Mouse (Mus musculus) stomach, embryonic 16.5 days (tissue): Measurements from ENCODE around the gene Heatr4. TPM values are rescaled to one million over a fixed set of nuclear protein-coding genes. Genes with fewer than 3 reads are reported as not detected.
A peak's percentile ranks its signal among the peaks of the same experiment; 100 is the strongest.

Experiments
- ATAC-seq: fragments of 200-750 bp; cut with Nextera tagmentation; 2 replicates; pipeline ENCODE4 v1.8.0; 2017; ENCODE audit warnings: moderate number of reproducible peaks, moderate TSS enrichment; ENCODE audit not compliant: insufficient read depth, low FRiP score
- H3K27ac ChIP-seq: fragments of 300-500 bp; sonication (generic); 2 replicates; pipeline ENCODE4 v1.5.1; 2014; ENCODE audit warnings: low read length
- H3K27me3 ChIP-seq: fragments of 300-500 bp; sonication (generic); 2 replicates; pipeline ENCODE4 v1.6.1; 2014; ENCODE audit warnings: low read length, control low read depth, mixed read lengths; ENCODE audit not compliant: control insufficient read depth, insufficient read depth
- H3K36me3 ChIP-seq: fragments of 300-500 bp; sonication (generic); 2 replicates; pipeline ENCODE4 v1.6.1; 2014; ENCODE audit warnings: low read length; ENCODE audit not compliant: control insufficient read depth, insufficient read depth
- H3K4me1 ChIP-seq: fragments of 300-500 bp; sonication (generic); 2 replicates; pipeline ENCODE4 v1.6.1; 2014; ENCODE audit warnings: low read length, control low read depth, mixed read lengths; ENCODE audit not compliant: control insufficient read depth, insufficient read depth
- H3K4me2 ChIP-seq: fragments of 300-500 bp; sonication (generic); 2 replicates; pipeline ENCODE4 v1.6.1; 2014; ENCODE audit warnings: low read depth, low read length, mixed read lengths
- H3K4me3 ChIP-seq: fragments of 300-500 bp; sonication (generic); replicated peaks from 2 replicates; pipeline ENCODE4 v1.5.1; 2014; ENCODE audit warnings: mild to moderate bottlenecking, low read length
- H3K9ac ChIP-seq: fragments of 300-500 bp; sonication (generic); 2 replicates; pipeline ENCODE4 v1.6.1; 2014; ENCODE audit warnings: low read length
- H3K9me3 ChIP-seq: fragments of 300-500 bp; sonication (generic); replicated peaks from 2 replicates; pipeline ENCODE4 v1.6.1; 2016; ENCODE audit warnings: low read length, control low read depth; ENCODE audit not compliant: control insufficient read depth
- WGBS: fragments of 180-500 bp; shearing (Covaris S2); extraction: QIAGEN DNeasy Blood & Tissue Kit; methylation state at CpG from one replicate; pipeline ENCODE4 v1.1.7; 2014; 5-methylcytosine and 5-hydroxymethylcytosine counted together
- polyA plus RNA-seq: library from polyadenylated mRNA; unstranded; fragments of >200 nt; fragmentation: Nextera tagmentation; extraction: Ambion mirVana; gene quantifications from 2 replicates; pipeline ENCODE4 v1.2.1, GENCODE M21; 2015

Heatr4 gene
- polyA plus RNA-seq, 1 experiment from 2014 or later = 0.05 TPM

DNA sequence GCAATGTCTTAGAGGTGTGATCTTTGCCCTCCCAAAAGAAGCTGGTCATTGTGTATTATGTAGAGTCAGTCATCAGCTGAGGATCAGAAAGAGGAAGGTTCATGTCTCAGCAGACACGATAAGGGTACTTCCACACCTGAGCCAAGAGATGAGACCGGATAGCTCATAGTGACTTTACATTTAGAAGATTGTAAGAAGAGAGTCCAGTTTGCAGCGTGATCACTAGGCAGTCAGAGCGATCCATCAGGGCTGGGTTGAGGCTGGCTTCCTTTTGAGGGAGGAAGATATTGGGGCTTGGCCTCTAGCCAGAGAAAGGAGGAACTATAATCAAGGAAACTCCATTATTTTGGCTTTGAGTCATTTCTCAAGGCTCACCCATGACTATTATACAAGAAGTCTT, 56.9 kb downstream of the Heatr4 start:
- Histone ChIP-seq H3K4me3 (no peak overlapping the region), H3K9ac (no peak overlapping the region), H3K27ac (peak overlapping the region; percentile 54), H3K4me2 (no peak overlapping the region), H3K4me1 (peaks cover 2% of the 10 kb centered on the region), H3K27me3 (no peaks in the 10 kb centered on the region), H3K36me3 (no peaks in the 10 kb centered on the region), H3K9me3 (no peaks in the 10 kb centered on the region)
- WGBS = 72% methylated on average over 4 of the region's 4 CpGs
- ATAC-seq = no peak

- Histone ChIP-seq H3K36me3 (no peaks in the 10 kb centered on the region), H3K9ac (no peak overlapping the region), H3K4me2 (no peak overlapping the region), H3K4me1 (peaks cover 2% of the 10 kb centered on the region), H3K27ac (no peak overlapping the region), H3K4me3 (no peak overlapping the region), H3K27me3 (no peaks in the 10 kb centered on the region), H3K9me3 (no peaks in the 10 kb centered on the region)
- no peak for ATAC-seq
- 66% methylated on average over 2 of the region's 2 CpGs for WGBS
Observed at GRCm38 (mm10) chr12:83926061-83926460, 58.6 kb downstream of the Heatr4 start.

GRCm38 (mm10) chr12:83925160-83925703, 59.4 kb downstream of the Heatr4 start:
- no peak overlapping the region for H3K9ac ChIP-seq
- no peak overlapping the region for H3K4me3 ChIP-seq
- ATAC-seq = no peak
- no peak overlapping the region for H3K4me2 ChIP-seq
- H3K36me3 ChIP-seq = no peaks in the 10 kb centered on the region
- no peak overlapping the region for H3K27ac ChIP-seq
- H3K9me3 ChIP-seq = no peaks in the 10 kb centered on the region
- H3K4me1 ChIP-seq = peaks cover 8% of the 10 kb centered on the region
- whole genome bisulfite sequencing = 52% methylated on average over 7 of the region's 7 CpGs
- no peaks in the 10 kb centered on the region for H3K27me3 ChIP-seq

GRCm38 (mm10) chr12:83924332-83924731, 60.3 kb downstream of the Heatr4 start:
- no peak overlapping the region for H3K4me2 ChIP-seq
- H3K4me3 ChIP-seq = no peak overlapping the region
- H3K9ac ChIP-seq = no peak overlapping the region
- no peaks in the 10 kb centered on the region for H3K9me3 ChIP-seq
- peaks cover 10% of the 10 kb centered on the region for H3K4me1 ChIP-seq
- no peak overlapping the region for H3K27ac ChIP-seq
- no peak for ATAC-seq
- H3K27me3 ChIP-seq = no peaks in the 10 kb centered on the region
- no peaks in the 10 kb centered on the region for H3K36me3 ChIP-seq
- 65% methylated on average over 3 of the region's 3 CpGs for WGBS

DNA sequence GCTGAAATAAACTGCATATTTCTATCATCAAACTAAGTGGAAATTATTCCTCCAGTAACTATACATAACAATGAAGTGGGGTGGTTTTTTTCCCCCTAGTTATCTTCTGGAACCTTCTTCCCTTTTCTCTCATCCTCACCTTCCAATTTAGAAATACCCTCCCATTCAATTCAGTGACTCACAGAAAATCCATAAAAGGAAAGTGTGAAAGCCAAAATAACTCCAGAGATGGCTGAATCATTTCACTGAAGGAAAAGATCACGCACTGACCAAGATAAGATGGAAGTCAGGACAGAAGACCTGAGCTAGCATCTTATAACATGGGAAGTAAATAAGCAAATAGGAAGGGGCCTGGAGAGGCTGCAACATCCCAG, 61.2 kb downstream of the Heatr4 start:
- Histone ChIP-seq H3K27me3 (no peaks in the 10 kb centered on the region), H3K4me2 (0 out of 2 replicates have a peak overlapping the region, but pooled peaks have one; percentile 53), H3K9ac (no peak overlapping the region), H3K9me3 (no peaks in the 10 kb centered on the region), H3K27ac (no peak overlapping the region), H3K4me1 (peaks cover 10% of the 10 kb centered on the region), H3K4me3 (no peak overlapping the region), H3K36me3 (no peaks in the 10 kb centered on the region)
- ATAC-seq = no peak
- 74% methylated on average over 1 of the region's 1 CpGs for WGBS

GRCm38 (mm10) chr12:83922724-83923485, 61.7 kb downstream of the Heatr4 start:
- Histone ChIP-seq H3K4me2 (peak overlapping the region; percentile 53), H3K4me1 (peaks cover 8% of the 10 kb centered on the region; the same call in 1 of the 2 replicates)

GRCm38 (mm10) chr12:83921535-83922381, 62.9 kb downstream of the Heatr4 start, which contains the start of gene Numb:
Numb (minus strand) TSS chr12:83921934.
- Histone ChIP-seq H3K9ac (peak within 1 kb of the TSS; percentile 95), H3K36me3 (no peaks in the 10 kb centered on the region), H3K4me3 (peak within 1 kb of the TSS; percentile 96), H3K4me1 (peaks cover 8% of the 10 kb centered on the region; the same call in 1 of the 2 replicates), H3K27ac (peak within 1 kb of the TSS; percentile 92), H3K4me2 (peak within 1 kb of the TSS; percentile 83), H3K9me3 (no peaks in the 10 kb centered on the region), H3K27me3 (no peaks in the 10 kb centered on the region)
- ATAC-seq = peak; percentile 100
- WGBS = under 1% methylated on average over 63 of the region's 63 CpGs

More at GRCm38 (mm10) chr12:83922724-83923485, 61.7 kb downstream of the Heatr4 start:
- H3K27ac ChIP-seq = peak overlapping the region; percentile 81
- peak overlapping the region; percentile 96 for H3K4me3 ChIP-seq
- ATAC-seq = no peak
- H3K9me3 ChIP-seq = no peaks in the 10 kb centered on the region
- 24% methylated on average over 8 of the region's 8 CpGs for WGBS
- H3K9ac ChIP-seq = peak overlapping the region; percentile 77
- H3K27me3 ChIP-seq = no peaks in the 10 kb centered on the region
- H3K36me3 ChIP-seq = no peaks in the 10 kb centered on the region

DNA sequence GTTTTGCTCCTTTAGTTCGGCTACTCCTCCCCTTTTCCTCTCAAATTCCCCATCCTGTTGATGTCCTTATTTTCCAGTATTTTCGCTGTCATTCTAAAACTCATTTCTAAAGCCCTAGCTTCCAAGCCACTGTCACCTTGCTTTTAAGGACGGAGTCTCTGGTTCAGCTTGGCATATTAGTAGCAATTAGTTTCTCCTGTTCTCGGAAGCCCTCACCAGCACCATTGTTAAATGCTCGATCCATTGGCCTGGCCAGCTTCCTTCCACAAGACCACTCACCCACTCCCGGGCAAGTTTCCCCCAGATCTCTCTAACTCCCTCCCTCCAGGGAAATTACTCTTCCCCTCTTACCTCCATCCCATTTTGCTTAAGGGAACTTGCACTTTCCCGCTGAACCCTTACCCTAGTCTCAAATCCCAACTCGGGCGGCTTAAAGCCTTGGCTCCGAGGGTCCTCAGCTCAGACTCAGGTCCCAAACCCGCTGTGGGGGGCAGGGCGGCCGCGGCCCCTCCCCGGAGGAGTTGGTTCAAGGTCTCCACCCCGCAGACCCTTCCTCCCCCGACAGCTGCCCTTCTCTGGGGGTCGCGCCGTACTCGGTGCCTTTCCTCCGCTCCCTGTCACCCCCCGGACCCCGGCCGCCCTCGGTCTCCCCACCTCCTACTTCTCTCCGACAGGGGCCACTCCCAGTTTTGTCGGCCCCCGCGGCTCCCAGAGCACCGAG, 63.8 kb downstream of the Heatr4 start:
- ATAC-seq = no peak
- Histone ChIP-seq H3K27ac (peak overlapping the region; percentile 92), H3K4me1 (peaks cover 8% of the 10 kb centered on the region; the same call in 1 of the 2 replicates), H3K9me3 (no peaks in the 10 kb centered on the region), H3K36me3 (no peaks in the 10 kb centered on the region), H3K4me2 (peak overlapping the region; percentile 83), H3K9ac (peak overlapping the region; percentile 95), H3K27me3 (no peaks in the 10 kb centered on the region), H3K4me3 (peak overlapping the region; percentile 96)
- WGBS = under 1% methylated on average over 31 of the region's 31 CpGs
